Mouse (Mus musculus) brain, embryonic 14.5 days (tissue): ENCODE data around the gene Pck1. TPM values are rescaled to one million over a fixed set of nuclear protein-coding genes. Genes with fewer than 3 reads are reported as not detected.

Experiments used
- DNase-seq: peaks from one replicate; pipeline ENCODE4 v3.0.0-alpha.2; 2011; ENCODE audit warnings: low read depth
- CTCF ChIP-seq: fragments of 200-500 bp; IDR thresholded peaks from 2 replicates; pipeline ENCODE4 v1.5.1; 2012; ENCODE audit warnings: inconsistent platforms, mild to moderate bottlenecking, moderate library complexity, borderline replicate concordance; ENCODE audit not compliant: insufficient read depth, insufficient read length; ENCODE audit errors: extremely low read depth
- POLR2A ChIP-seq: fragments of 200-500 bp; IDR thresholded peaks from 2 replicates; pipeline ENCODE4 v1.6.1; 2012; ENCODE audit warnings: mild to moderate bottlenecking, inconsistent platforms, borderline replicate concordance; ENCODE audit not compliant: poor library complexity, insufficient read depth, insufficient read length, severe bottlenecking; ENCODE audit errors: extremely low read depth
- polyA plus RNA-seq: library from polyadenylated mRNA; depleted of rRNA; stranded (reverse); fragments of >200 nt; gene quantifications from 2 replicates; pipeline ENCODE4 v1.2.3, GENCODE M21; 2012

Gene Pck1
- polyA plus RNA-seq, 1 experiment: not detected

DNA sequence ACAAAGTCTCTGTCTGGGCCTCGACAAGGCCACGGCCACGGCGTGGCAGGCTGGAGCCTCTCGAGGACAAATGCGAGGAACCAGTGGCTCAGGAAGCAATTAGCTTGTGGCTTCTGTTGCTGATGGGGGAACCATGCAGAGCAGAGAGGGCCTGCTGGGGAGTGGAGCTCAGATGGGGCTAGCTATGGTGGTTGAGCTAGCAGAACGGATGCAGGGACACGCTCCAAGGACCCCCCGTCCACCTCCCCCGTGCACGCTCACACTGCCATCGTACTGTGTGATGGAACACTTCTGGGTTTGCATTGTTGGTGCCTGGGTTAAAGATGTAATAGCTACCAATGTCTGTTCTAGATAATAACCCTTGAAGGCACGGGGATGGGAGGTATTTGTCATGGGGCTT lies 20.6 kb upstream of the Pck1 start:
- no peak for DNase-seq
- TF ChIP-seq CTCF (no peak), POLR2A (no peak)

DNA sequence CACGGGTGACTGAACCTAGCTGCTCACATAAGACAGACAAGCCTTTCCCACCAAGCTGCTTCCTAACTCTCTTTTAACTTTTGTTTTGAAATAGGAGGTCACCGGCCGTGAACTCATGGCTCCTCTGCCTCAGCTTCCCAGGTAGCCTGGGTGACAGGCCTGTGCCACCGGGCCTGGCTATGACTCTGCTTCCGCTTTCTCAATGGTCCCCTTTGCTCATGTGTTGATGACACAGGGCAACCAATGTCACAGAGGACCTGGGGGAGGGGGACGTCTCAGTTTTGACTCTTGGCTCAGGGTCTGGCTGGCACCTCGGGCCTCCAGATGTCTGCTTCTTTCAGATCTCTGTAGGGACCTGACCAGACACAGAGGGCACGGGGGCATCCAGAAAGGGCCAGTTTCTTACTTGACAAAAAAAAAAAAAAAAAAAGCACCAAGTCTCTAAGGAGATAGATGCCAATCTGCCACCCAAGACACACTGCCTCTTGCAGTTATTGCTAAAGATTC lies 20.0 kb upstream of the Pck1 start:
- TF ChIP-seq POLR2A (no peak), CTCF (no peak)
- DNase-seq: no peak

DNA sequence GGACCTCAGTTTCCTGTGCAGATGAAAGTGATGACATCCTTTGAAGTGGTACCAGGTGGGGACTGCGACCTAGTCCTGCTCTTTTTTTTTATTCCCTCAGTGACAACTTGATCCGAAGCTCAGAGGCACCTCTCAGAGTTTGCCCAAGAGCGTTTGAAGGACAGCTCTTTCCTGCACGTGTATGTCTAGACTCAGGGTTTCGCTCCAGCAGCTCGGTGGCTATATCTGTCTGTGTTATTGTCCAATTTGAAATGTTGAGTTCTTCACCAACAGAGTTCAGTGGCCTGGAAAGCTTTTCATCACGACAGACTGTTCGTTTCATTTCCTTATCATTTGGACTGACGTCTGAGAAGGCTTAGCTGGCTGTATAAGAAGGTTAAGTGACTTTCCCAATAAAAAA lies 18.2 kb upstream of the Pck1 start:
- DNase-seq: no peak

GRCm38 (mm10) chr2:173138323-173139239 lies 14.3 kb upstream of the Pck1 start:
- no peak for TF ChIP-seq CTCF
- no peak for TF ChIP-seq POLR2A
- DNase-seq: peak; percentile 57

More for the DNA sequence above, 18.2 kb upstream of the Pck1 start:
- no peak for TF ChIP-seq CTCF
- no peak for TF ChIP-seq POLR2A

DNA sequence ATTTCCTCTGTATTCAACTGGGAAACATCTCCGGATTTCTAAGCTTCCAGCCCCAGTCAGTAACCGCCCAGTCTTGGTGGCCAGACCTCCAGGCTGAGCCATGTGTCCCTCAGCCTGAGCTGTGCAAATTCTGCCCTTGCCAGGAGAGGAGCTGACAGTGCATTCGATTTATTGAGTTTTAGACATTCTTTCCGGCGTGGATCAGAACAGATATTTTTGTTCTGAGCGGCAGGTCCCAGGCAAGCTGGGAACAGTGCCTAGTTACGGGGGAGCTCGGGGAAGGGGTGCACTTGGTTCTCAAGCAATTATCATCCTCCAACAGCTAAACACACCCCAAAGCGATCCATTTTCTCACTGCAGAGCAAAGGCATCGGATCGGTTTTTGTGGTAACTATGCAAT lies 9.2 kb upstream of the Pck1 start:
- no peak for DNase-seq
- TF ChIP-seq POLR2A (no peak), CTCF (no peak)

DNA sequence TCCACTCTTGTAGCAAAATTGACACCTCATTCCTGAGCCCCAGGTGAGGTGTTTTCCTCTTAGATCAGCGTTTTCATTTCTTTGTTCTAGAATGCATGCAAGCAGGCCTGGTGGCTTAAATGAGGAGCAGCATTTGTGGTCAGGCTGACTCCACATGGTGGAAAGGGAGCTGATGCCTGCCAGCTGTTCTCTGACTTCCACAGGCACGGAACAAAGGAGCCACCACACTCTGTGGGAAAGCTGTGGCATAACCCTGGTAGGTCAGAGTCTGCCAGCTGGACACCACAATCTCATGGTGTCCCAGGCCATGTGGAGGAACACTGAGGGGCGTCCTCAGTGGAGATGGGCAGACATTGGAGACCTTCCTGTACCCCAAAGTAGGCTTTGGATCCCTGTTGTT lies 7.0 kb upstream of the Pck1 start:
- no peak for TF ChIP-seq POLR2A
- no peak for TF ChIP-seq CTCF
- DNase-seq: no peak

DNA sequence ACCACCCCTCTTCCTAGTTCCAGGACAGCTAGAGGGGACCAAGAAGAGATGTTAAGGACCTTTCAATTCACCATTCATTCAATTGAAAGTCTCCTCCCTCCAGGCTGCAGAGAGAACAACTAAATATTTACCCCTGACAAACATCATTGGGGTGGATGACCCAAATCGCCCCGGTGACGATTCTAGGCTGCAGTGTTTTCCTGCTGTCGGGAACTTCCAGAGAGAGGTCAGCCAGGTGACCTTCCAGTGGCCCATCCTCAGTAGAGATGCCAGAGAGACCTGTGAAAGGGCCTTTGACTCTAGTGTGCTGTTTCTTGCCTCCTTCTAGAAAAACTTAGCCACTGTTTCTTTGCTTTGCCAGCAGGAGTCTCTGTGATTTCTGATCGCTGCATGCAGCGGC lies 6.1 kb upstream of the Pck1 start:
- TF ChIP-seq CTCF (no peak), POLR2A (no peak)

GRCm38 (mm10) chr2:173148001-173148400 lies 4.8 kb upstream of the Pck1 start:
- no peak for TF ChIP-seq POLR2A
- no peak for TF ChIP-seq CTCF

More for the DNA sequence above, 6.1 kb upstream of the Pck1 start:
- DNase-seq: no peak

GRCm38 (mm10) chr2:173151352-173151751 lies 1.5 kb upstream of the Pck1 start:
- TF ChIP-seq POLR2A (no peak), CTCF (no peak)
- no peak for DNase-seq

More at GRCm38 (mm10) chr2:173148001-173148400, 4.8 kb upstream of the Pck1 start:
- DNase-seq: no peak

GRCm38 (mm10) chr2:173151784-173152284 lies 1.0 kb upstream of the Pck1 start:
- DNase-seq: no peak
- TF ChIP-seq POLR2A (no peak), CTCF (no peak)

DNA sequence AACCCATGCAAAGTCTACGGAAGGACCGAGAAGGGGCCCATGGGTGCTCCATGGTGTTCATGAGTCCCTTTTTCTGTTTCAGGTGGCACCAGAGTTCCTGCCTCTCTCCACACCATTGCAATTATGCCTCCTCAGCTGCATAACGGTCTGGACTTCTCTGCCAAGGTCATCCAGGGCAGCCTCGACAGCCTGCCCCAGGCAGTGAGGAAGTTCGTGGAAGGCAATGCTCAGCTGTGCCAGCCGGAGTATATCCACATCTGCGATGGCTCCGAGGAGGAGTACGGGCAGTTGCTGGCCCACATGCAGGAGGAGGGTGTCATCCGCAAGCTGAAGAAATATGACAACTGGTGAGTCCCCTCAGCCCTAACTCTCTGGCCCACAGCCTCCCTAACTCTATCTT lies 418 bp downstream of the Pck1 start:
- TF ChIP-seq CTCF (no peak), POLR2A (no peak)
- no peak for DNase-seq
